Mouse (Mus musculus): ENCODE data around the gene Mad2l1bp. TPM values are rescaled to one million over a fixed set of nuclear protein-coding genes. Genes with fewer than 3 reads are reported as not detected.

Mad2l1bp gene
- 44.1 and 46.7 TPM in 2 replicates for polyA plus RNA-seq (2016; fragmentation: Nextera tagmentation; extraction: Ambion mirVana)

GRCm38 (mm10) chr17:46152847-46153782, at the start of gene Mad2l1bp:
TSS of gene Mad2l1bp (minus strand) at chr17:46153553.
- 4% methylated on average over 33 of the region's 33 CpGs for WGBS (ENCODE audit: insufficient replicate concordance)
- Histone ChIP-seq H3K36me3 (peaks cover 33% of the 10 kb centered on the region), H3K4me2 (peak within 1 kb of the TSS; percentile 88), H3K9ac (peak within 1 kb of the TSS; percentile 87), H3K4me1 (peaks cover 70% of the 10 kb centered on the region), H3K9me3 (replicated peaks) (no peaks in the 10 kb centered on the region), H3K27me3 (replicated peaks) (no peaks in the 10 kb centered on the region), H3K27ac (peak within 1 kb of the TSS; percentile 86), H3K4me3 (peak within 1 kb of the TSS; percentile 86)
- peak; percentile 84 for ATAC-seq

DNA sequence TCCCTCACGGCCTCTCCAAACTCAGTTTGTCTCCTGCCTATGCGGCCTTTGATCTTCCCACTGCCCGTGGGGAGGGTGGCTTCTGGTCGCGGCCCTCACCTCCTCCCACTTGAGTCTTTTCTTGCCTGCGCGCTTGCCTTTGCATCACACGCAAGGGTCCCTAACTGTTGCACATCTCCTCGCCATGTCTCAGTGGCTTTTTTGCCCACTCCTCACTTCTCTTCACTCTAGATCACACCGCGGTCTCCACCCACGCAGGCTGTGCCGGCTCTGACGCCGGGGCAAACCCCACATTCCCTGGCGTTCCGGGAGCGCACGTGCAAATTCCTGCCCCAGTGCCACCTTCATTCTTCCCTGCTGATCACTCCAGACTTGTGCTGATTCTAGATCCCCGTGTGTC, 49.7 kb upstream of the Mad2l1bp start:
- peak overlapping the region; percentile 85 for H3K9ac ChIP-seq
- WGBS (ENCODE audit: insufficient replicate concordance) = 0% methylated on average over 20 of the region's 20 CpGs
- peaks cover 58% of the 10 kb centered on the region for H3K36me3 ChIP-seq
- no peaks in the 10 kb centered on the region for H3K27me3 ChIP-seq (replicated peaks)
- H3K4me1 ChIP-seq = peaks cover 34% of the 10 kb centered on the region
- ATAC-seq = 0 out of 2 replicates have a peak, but pooled peaks have one; percentile 0
- peak overlapping the region; percentile 98 for H3K27ac ChIP-seq
- H3K4me3 ChIP-seq = peak overlapping the region; percentile 91
- H3K9me3 ChIP-seq (replicated peaks) = no peaks in the 10 kb centered on the region
- H3K4me2 ChIP-seq = peak overlapping the region; percentile 90

DNA sequence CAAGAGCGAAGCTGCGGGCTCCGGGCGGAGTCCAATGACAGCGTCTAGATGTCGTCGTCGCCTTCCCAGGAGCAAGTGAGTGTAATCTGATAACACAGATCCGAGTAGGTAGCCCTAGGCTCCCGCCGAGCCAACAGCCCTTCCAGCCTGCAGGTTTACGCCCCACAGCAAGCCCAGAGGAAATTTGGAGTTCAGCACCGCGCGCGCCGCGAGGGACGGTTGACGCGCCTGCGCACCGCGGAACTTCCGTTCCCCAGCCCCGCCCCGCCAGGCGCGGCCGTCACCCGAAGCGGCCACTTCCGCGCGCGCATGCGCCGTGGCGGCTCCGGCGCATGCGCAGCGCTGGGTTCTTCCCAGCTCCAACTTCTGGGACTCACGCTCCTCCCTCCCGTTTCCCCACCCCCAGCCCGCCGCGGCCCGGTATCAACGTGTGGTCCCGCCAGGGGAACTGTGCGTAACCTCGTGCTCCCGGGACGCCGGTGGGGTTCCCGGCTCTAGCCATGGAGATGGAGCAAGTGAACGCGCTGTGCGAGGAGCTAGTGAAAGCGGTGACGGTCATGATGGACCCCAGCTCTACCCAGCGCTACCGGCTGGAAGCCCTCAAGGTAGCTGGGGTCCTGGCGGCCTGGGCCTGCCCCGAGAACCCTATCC, 49.2 kb upstream of the Mad2l1bp start, which contains the start of the genes Polh and Xpo5:
Gene Polh (minus strand): TSS at position 225 of the 651 bp plus-strand sequence.
Gene Xpo5 (plus strand): TSS at position 362 of the 651 bp plus-strand sequence.
- H3K4me1 ChIP-seq = peaks cover 34% of the 10 kb centered on the region
- H3K4me2 ChIP-seq = peak within 1 kb of the TSS; percentile 90
- peak within 1 kb of the TSS; percentile 85 for H3K9ac ChIP-seq
- H3K27me3 ChIP-seq (replicated peaks) = no peaks in the 10 kb centered on the region
- ATAC-seq = peak; percentile 97
- H3K4me3 ChIP-seq = peak within 1 kb of the TSS; percentile 91
- under 1% methylated on average over 62 of the region's 66 CpGs for WGBS (ENCODE audit: insufficient replicate concordance)
- peaks cover 58% of the 10 kb centered on the region for H3K36me3 ChIP-seq
- no peaks in the 10 kb centered on the region for H3K9me3 ChIP-seq (replicated peaks)
- H3K27ac ChIP-seq = peak within 1 kb of the TSS; percentile 98

GRCm38 (mm10) chr17:46201151-46201550, 47.8 kb upstream of the Mad2l1bp start:
- H3K27ac ChIP-seq = peak overlapping the region; percentile 98; the same call in 1 of the 2 replicates
- no peak for ATAC-seq
- H3K9me3 ChIP-seq (replicated peaks) = no peaks in the 10 kb centered on the region
- no peaks in the 10 kb centered on the region for H3K27me3 ChIP-seq (replicated peaks)
- peaks cover 34% of the 10 kb centered on the region for H3K4me1 ChIP-seq
- H3K4me2 ChIP-seq = peak overlapping the region; percentile 90
- WGBS (ENCODE audit: insufficient replicate concordance) = 35% methylated on average over 6 of the region's 6 CpGs
- H3K4me3 ChIP-seq = peak overlapping the region; percentile 91
- H3K36me3 ChIP-seq = peaks cover 58% of the 10 kb centered on the region
- H3K9ac ChIP-seq = peak overlapping the region; percentile 85

GRCm38 (mm10) chr17:46188829-46189228, 35.5 kb upstream of the Mad2l1bp start:
- Histone ChIP-seq H3K4me2 (no peak overlapping the region), H3K4me3 (no peak overlapping the region), H3K27ac (no peak overlapping the region), H3K36me3 (peaks cover 98% of the 10 kb centered on the region), H3K27me3 (replicated peaks) (no peaks in the 10 kb centered on the region), H3K9me3 (replicated peaks) (no peaks in the 10 kb centered on the region), H3K9ac (no peak overlapping the region), H3K4me1 (no peaks in the 10 kb centered on the region)
- WGBS (ENCODE audit: insufficient replicate concordance) = 86% methylated on average over 2 of the region's 2 CpGs
- no peak for ATAC-seq

DNA sequence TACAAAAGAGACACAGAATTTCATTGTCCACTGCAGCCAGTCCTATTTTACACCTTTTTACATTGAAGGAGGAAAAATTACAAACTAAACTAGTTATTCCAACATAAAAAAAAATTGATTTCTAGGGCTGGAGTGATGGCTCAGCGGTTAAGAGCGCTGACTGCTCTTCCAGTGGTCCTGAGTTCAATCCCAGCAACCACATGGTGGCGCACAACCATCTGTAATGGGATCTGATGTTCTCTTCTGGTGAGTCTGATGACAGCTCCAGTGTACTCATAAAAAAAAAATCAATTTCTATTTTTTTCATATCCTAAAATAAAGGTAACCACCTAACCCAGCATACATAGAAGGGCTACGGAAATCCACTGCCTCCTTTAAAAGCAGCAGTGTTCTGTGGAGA, 28.9 kb upstream of the Mad2l1bp start:
- no peak overlapping the region for H3K27ac ChIP-seq
- H3K4me3 ChIP-seq = no peak overlapping the region
- 89% methylated on average over 4 of the region's 4 CpGs for WGBS (ENCODE audit: insufficient replicate concordance)
- peaks cover 100% of the 10 kb centered on the region for H3K36me3 ChIP-seq
- H3K4me2 ChIP-seq = no peak overlapping the region
- no peaks in the 10 kb centered on the region for H3K4me1 ChIP-seq
- no peak for ATAC-seq
- H3K27me3 ChIP-seq (replicated peaks) = no peaks in the 10 kb centered on the region
- H3K9me3 ChIP-seq (replicated peaks) = no peaks in the 10 kb centered on the region
- no peak overlapping the region for H3K9ac ChIP-seq

- no peak for ATAC-seq
- Histone ChIP-seq H3K27me3 (replicated peaks) (no peaks in the 10 kb centered on the region), H3K4me3 (no peak overlapping the region), H3K9me3 (replicated peaks) (no peaks in the 10 kb centered on the region), H3K9ac (no peak overlapping the region), H3K27ac (peak overlapping the region; percentile 3; the same call in 1 of the 2 replicates), H3K4me2 (no peak overlapping the region), H3K36me3 (peaks cover 96% of the 10 kb centered on the region), H3K4me1 (peaks cover 20% of the 10 kb centered on the region)
- 59% methylated on average over 3 of the region's 3 CpGs for WGBS (ENCODE audit: insufficient replicate concordance)
Observed at GRCm38 (mm10) chr17:46170538-46170937, 17.2 kb upstream of the Mad2l1bp start.

DNA sequence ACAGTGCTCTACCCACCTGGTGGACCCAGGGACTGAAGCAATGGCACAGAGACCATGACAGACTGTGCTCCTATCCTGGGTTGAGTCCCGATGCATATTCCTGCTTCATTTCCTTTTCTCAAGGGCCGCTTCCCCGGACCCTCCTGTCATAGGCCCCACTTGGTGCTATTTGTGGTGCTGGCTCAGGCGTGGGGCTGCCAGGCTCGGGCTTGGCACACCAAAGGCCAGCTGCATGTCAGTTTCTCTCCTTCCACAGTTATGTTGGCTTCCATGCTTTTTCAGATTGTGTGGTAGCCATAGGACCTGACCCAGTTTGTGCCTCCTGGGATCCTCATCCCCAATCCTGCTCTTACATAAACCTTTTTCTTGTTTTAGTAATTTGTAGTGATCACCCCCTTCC, 15.4 kb upstream of the Mad2l1bp start:
- Histone ChIP-seq H3K36me3 (peaks cover 99% of the 10 kb centered on the region), H3K4me1 (peaks cover 22% of the 10 kb centered on the region), H3K27me3 (replicated peaks) (no peaks in the 10 kb centered on the region), H3K4me3 (no peak overlapping the region), H3K4me2 (no peak overlapping the region), H3K27ac (peak overlapping the region; percentile 73; the same call in 1 of the 2 replicates), H3K9ac (no peak overlapping the region), H3K9me3 (replicated peaks) (no peaks in the 10 kb centered on the region)
- no peak for ATAC-seq
- WGBS (ENCODE audit: insufficient replicate concordance) = 83% methylated on average over 5 of the region's 5 CpGs

- Histone ChIP-seq H3K4me3 (no peak overlapping the region), H3K36me3 (peaks cover 100% of the 10 kb centered on the region), H3K27me3 (replicated peaks) (no peaks in the 10 kb centered on the region), H3K4me2 (no peak overlapping the region), H3K27ac (peak overlapping the region; percentile 73), H3K9me3 (replicated peaks) (no peaks in the 10 kb centered on the region), H3K9ac (no peak overlapping the region), H3K4me1 (peaks cover 25% of the 10 kb centered on the region)
- ATAC-seq = peak; percentile 77
- 56% methylated on average over 5 of the region's 5 CpGs for WGBS (ENCODE audit: insufficient replicate concordance)
Observed at GRCm38 (mm10) chr17:46168318-46168717, 15.0 kb upstream of the Mad2l1bp start.

DNA sequence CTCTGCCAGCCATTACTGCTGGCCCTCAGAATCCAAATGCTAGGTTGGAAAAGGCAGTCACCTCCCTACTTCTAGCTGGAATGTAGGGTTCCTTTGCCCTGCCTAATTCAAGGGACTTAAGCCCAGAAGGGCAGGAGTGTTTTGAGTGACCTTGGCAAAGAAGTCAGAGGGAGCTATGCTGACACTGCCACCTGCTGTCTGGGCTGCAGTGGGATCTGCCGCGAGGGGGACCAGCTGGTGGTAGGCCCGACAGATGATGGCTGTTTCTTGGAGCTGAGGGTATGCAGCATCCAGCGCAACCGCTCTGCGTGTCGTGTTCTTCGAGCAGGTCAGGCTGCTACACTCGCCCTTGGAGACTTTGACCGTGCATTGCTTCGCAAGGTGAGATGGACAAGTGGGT, 13.7 kb upstream of the Mad2l1bp start:
- Histone ChIP-seq H3K27ac (peak overlapping the region; percentile 45; the same call in 1 of the 2 replicates), H3K4me2 (no peak overlapping the region), H3K27me3 (replicated peaks) (no peaks in the 10 kb centered on the region), H3K9me3 (replicated peaks) (no peaks in the 10 kb centered on the region), H3K4me1 (peaks cover 38% of the 10 kb centered on the region), H3K36me3 (peaks cover 100% of the 10 kb centered on the region), H3K4me3 (no peak overlapping the region), H3K9ac (no peak overlapping the region)
- WGBS (ENCODE audit: insufficient replicate concordance) = 84% methylated on average over 11 of the region's 11 CpGs
- ATAC-seq = no peak

GRCm38 (mm10) chr17:46166270-46166669, 12.9 kb upstream of the Mad2l1bp start:
- H3K36me3 ChIP-seq = peaks cover 97% of the 10 kb centered on the region
- ATAC-seq = no peak
- H3K4me1 ChIP-seq = peaks cover 45% of the 10 kb centered on the region
- H3K4me2 ChIP-seq = no peak overlapping the region
- H3K9me3 ChIP-seq (replicated peaks) = no peaks in the 10 kb centered on the region
- no peak overlapping the region for H3K4me3 ChIP-seq
- H3K9ac ChIP-seq = no peak overlapping the region
- H3K27ac ChIP-seq = peak overlapping the region; percentile 45; the same call in 1 of the 2 replicates
- 80% methylated on average over 5 of the region's 5 CpGs for WGBS (ENCODE audit: insufficient replicate concordance)
- H3K27me3 ChIP-seq (replicated peaks) = no peaks in the 10 kb centered on the region

DNA sequence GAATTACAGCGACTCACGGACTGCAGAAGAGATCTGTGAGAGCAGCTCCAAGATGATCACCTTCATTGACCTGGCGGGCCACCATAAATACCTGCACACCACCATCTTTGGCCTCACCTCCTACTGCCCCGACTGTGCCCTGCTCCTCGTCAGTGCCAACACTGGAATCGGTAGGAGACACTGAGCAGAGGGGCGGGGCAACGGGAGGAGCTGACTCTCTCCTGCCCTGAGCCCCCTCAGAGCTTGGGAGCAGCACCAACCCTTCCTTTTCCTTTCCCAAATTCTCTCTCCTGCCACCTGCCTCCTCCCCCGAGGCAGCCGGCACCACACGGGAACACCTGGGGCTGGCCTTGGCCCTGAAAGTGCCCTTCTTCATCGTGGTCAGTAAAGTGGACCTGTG, 12.1 kb upstream of the Mad2l1bp start:
- WGBS (ENCODE audit: insufficient replicate concordance) = 90% methylated on average over 12 of the region's 12 CpGs
- Histone ChIP-seq H3K4me2 (no peak overlapping the region), H3K27ac (no peak overlapping the region), H3K4me1 (peaks cover 46% of the 10 kb centered on the region), H3K4me3 (no peak overlapping the region), H3K9me3 (replicated peaks) (no peaks in the 10 kb centered on the region), H3K9ac (no peak overlapping the region), H3K36me3 (peaks cover 89% of the 10 kb centered on the region), H3K27me3 (replicated peaks) (no peaks in the 10 kb centered on the region)
- no peak for ATAC-seq

Data from liver, embryonic 12.5 days (tissue).